Mouse (Mus musculus) cerebellum, adult 8-10 months (tissue): ENCODE measurements around the gene Klf16.

Experiments used
- DNase-seq: peaks from one replicate; pipeline ENCODE4 v3.0.0; 2022

Klf16 gene

DNA sequence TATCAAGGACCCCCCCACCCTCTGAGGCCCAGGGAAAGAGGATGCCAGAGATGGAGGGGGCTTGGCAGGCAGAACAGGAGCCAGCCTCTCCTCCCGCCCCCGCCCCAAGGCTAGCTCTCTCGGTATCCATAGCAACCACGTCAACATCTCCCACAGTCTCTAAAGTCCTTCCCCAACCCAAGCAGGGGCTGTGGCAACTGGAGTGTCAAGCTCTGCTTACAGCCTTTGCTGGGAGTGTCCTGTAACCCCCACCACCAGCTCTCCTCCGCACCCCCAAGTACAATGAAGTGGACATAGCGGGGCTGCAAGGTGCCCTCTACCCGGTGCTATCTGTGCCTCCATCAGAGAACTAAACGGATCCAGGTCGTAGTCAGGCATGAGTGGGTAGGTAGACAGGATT is 3.2 kb downstream of the Klf16 start:
- no peak for DNase-seq

GRCm38 (mm10) chr10:80572477-80572876 is 4.6 kb downstream of the Klf16 start:
- no peak for DNase-seq

GRCm38 (mm10) chr10:80570871-80571836 is 6.0 kb downstream of the Klf16 start:
- peak; percentile 53 for DNase-seq

- DNase-seq, result no peak
These were observed 6.7 kb downstream of the Klf16 start for GRCm38 (mm10) chr10:80570419-80570818.

- no peak for DNase-seq
These were observed 7.5 kb downstream of the Klf16 start for GRCm38 (mm10) chr10:80569664-80570066.

DNA sequence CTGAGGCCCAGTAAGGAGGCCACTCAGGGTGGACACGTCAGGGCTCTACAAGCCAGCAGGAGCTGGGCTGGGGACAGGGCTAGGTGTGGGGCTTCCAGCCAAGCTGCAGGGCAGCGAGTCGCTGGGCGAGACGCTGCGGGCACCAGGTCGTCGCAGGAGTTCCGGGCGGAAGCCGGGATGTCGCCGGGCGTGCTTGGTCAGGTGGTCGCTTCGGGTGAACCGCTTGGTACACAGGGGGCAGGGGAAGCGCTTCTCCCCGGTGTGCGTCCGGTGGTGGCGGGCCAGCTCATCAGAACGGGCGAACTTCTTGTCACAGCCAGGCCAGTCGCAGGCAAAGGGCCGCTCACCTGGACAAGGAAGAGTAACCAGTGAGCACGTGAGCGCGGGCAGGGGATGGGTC is 8.2 kb downstream of the Klf16 start:
- DNase-seq, result no peak

DNA sequence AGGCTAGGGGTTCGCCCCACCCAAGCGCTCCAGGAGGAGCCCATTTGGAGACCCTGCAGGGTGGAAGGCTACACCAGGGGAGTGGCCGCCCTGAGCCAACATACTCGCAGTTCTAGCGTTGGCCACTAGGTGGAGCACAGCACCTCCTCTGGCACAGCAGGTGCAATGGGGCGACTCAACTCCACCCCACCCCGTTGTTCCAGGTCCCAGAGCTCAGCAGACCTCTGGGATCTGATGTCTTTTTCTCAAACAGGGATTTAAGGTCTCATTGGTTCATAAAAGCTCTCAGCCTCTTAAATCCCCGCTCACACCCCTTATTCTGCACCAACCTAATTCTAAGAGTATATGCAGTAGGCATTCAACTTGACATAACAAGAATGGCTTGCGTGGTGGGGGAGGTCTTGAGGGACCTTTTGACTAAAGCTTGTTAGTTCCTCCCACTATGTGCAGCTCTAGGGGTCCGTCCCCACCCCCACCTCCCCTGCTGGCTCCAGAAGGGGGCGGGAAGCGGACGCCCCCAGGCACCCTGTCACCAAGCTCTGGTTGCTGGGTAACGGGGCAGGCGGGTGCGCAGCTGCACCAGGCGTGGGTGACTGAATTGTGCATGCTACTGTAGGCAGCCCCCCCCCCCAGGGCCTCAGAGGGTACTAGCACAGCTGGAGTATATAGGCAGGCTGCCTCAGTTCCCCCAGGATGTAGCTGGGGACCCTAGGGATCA is 10.6 kb downstream of the Klf16 start:
- DNase-seq, result peak; percentile 91

DNA sequence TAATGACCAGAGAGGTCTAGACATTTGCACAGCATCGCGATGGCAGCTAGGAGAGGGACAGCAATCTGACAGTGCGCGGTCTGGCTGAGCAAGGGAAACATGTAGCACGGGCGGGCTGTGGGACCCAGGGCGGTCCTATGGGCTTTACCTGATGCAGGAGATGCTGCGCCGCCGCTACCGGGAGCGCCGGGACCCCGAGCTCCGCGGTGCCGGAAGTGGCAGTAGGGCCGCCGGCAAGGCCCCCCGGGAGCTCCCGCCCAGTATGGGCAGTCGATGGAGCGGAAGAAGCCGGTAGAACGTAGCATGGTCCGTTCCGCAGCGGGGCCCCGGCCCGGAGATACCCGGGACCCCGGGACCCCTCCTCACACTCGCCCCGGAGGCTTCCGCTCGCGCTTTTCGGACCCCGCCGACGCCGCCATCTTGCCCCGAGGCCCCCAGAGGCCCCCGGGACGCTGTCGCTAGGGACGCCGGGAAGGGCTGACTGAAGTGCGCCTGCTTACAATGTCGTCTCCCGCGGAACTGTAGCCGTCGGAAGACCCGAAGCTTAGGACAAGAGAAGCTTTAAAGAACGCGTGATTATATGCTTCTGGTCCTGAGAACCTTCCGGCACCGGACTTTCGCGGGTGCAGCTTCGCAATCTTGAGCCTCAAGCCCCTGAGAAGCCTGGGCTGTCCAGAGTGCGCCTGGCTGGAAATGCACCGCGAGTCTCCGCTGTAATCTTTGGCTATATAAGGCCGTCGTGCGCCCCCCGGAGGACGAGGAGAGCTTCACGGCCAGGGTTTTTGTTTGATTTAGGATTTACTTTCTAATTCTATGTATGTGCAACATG is 15.8 kb downstream of the Klf16 start, which contains the start of gene Rexo1:
TSS of gene Rexo1 (minus strand) at position 445 of the 829 bp plus-strand sequence.
- DNase-seq, result peak; percentile 92

GRCm38 (mm10) chr10:80560621-80561020 is 16.5 kb downstream of the Klf16 start:
- DNase-seq, result no peak

DNA sequence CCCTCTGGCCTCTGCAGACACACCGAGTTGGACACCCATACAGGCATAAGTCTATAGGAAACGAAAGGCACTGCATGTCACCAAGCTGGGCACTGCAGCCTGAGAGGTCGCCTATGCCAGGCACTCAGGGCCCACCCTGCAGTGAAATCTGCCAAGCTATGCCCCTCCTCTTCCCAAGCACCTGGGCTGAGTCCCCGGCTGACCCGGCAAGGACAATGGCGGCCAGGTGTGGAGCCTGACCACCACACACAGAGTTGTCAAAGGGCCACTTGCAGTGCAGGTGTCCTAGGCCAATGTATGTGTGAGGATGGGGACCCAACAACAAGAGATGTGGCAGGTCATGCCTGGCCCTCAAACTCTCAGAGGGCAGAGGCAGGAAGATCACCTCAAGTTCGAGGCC is 17.7 kb downstream of the Klf16 start:
- DNase-seq, result no peak

GRCm38 (mm10) chr10:80557346-80557965 is 19.7 kb downstream of the Klf16 start:
- DNase-seq, result peak; percentile 77

DNA sequence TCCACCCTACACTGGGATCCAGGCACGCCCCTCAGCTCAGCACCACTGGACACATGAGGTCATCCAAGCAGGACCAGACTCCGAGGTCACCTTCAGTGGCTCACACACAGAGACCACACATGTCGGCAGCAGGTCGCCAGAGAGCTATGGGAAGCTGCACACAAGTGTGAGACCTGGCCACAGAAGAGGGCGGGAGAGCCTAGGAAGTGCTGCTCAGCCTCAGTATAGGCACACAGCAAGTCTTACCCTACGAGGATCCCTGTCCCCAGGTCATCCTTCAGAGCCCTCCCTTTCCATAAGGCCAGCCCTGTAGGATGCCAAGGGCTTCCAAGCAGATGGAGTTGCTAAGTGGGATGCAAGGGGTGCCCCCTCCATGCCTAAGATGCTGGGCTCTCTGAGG is 23.1 kb downstream of the Klf16 start:
- DNase-seq, result no peak

GRCm38 (mm10) chr10:80553575-80553974 is 23.5 kb downstream of the Klf16 start:
- no peak for DNase-seq

DNA sequence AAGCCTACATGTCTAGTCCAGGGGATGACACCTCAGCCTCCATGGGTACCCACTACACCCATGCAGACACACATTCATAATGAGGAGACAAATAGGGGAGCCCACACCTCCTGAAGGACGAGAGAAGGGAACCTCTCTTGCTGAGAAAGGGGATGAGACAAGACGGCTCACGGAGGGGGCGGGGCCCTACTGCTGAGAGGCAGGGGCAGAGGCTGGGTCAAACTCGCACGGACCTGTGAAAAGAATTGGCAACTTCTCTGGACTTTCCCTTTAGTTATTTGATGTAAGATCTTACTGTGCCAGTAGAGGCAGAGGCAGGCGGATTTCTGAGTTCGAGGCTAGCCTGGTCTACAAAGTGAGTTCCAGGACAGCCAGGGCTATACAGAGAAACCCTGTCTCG is 24.8 kb downstream of the Klf16 start:
- no peak for DNase-seq

DNA sequence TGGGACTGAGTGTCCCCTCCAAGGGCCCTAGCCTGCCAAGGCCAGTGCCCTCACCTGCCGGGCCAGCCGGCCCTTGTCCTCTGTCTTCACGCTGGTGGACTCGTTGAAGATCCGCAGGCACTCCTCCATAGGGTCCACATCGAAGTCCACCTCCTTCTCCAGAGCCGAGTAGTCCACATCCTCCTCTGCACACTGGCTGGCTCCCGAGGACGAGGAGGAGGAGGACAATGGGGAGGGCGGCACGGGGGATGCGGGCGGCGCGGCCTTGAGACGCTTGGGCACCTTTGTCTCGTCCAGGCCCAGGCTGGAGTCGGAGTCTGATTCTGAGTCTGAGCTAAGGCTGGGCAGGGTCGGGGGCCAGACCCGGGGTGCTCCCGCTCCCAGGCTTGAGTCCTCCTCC is 27.8 kb downstream of the Klf16 start:
- DNase-seq, result no peak

- peak; percentile 64 for DNase-seq
These were observed 28.6 kb downstream of the Klf16 start for GRCm38 (mm10) chr10:80548428-80549006.

- no peak for DNase-seq
These were observed 29.6 kb downstream of the Klf16 start for GRCm38 (mm10) chr10:80547539-80547938.

GRCm38 (mm10) chr10:80546945-80547344 is 30.2 kb downstream of the Klf16 start:
- no peak for DNase-seq

DNA sequence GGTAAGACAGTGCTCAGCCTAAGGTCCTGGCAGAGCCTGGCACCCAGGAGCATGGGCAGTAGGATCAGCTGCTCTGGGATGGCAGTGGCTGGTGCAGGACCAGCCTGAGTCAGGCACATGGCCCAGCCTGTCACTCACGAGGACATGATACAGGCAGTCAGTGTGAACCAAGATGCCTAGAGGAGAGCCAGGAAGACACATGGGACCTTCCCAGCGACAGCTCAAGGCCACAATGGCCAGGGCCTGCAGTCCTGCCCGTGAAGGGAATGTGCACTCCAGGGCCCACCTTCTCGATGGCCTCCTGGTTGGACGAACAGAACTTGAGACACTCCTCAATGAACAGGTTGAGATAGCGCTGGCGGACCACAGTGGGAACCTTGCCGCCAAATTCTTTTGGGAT is 31.5 kb downstream of the Klf16 start:
- no peak for DNase-seq

DNA sequence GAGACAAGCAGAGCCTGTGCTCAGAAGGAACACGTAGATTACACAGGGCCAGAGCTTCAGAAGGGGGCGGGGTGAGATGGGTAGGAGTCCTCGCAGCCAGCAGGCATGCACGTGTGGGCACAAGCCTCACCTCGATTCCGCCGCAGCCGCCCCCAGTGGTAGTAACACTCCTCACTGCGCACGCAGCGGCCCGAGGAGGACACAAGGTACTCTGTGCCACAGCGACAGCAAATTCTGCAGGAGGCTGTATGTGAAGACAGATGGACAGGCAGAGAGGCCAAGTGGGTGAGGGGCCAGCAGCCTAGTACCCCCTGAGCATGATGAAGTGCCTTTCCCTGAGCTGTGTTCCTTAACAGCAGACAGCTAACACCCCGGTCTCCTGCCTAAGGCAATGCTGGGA is 33.2 kb downstream of the Klf16 start:
- DNase-seq, result no peak

- DNase-seq, result no peak
These were observed 37.6 kb downstream of the Klf16 start for GRCm38 (mm10) chr10:80539493-80539892.

- no peak for DNase-seq
These were observed 38.3 kb downstream of the Klf16 start, which contains the start of gene Atp8b3 for GRCm38 (mm10) chr10:80538710-80539394. Gene Atp8b3, minus strand, starts transcription at chr10:80539124.
